Mouse (Mus musculus) brain, embryonic 14.5 days (tissue): ENCODE results near the gene Uba5. TPM values are rescaled to one million over a fixed set of nuclear protein-coding genes. Genes with fewer than 3 reads are reported as not detected.
A peak's percentile ranks its signal among the peaks of the same experiment; 100 is the strongest.

Experiments used
- DNase-seq: peaks from one replicate; pipeline ENCODE4 v3.0.0-alpha.2; 2011; ENCODE audit warnings: low read depth
- CTCF ChIP-seq: fragments of 200-500 bp; IDR thresholded peaks from 2 replicates; pipeline ENCODE4 v1.5.1; 2012; ENCODE audit warnings: inconsistent platforms, mild to moderate bottlenecking, moderate library complexity, borderline replicate concordance; ENCODE audit not compliant: insufficient read depth, insufficient read length; ENCODE audit errors: extremely low read depth
- POLR2A ChIP-seq: fragments of 200-500 bp; IDR thresholded peaks from 2 replicates; pipeline ENCODE4 v1.6.1; 2012; ENCODE audit warnings: mild to moderate bottlenecking, inconsistent platforms, borderline replicate concordance; ENCODE audit not compliant: poor library complexity, insufficient read depth, insufficient read length, severe bottlenecking; ENCODE audit errors: extremely low read depth
- polyA plus RNA-seq: library from polyadenylated mRNA; depleted of rRNA; stranded (reverse); fragments of >200 nt; gene quantifications from 2 replicates; pipeline ENCODE4 v1.2.3, GENCODE M21; 2012; rRNA removed

The Uba5 gene
- polyA plus RNA-seq, 1 experiment = 68.8 TPM

GRCm38 (mm10) chr9:104001921-104002859 is 60.7 kb downstream of the Uba5 start, which contains the start of gene Nphp3:
Gene Nphp3, plus strand, starts transcription at chr9:104002544.
- TF ChIP-seq POLR2A (peak; percentile 64), CTCF (peak; percentile 3; the same call in 1 of the 2 replicates)
- DNase-seq = peak; percentile 100

- TF ChIP-seq CTCF = no peak
- TF ChIP-seq POLR2A = no peak
- no peak for DNase-seq
Observed at GRCm38 (mm10) chr9:104000601-104001000, 62.3 kb downstream of the Uba5 start.

Other genes starting within 250 kb of the Uba5 start
- gene Nphp3, start 60.6 kb downstream of the Uba5 start, polyA plus RNA-seq = 10.2 and 11.3 TPM in 2 replicates
- gene Gm28305, start 22.5 kb downstream of the Uba5 start, polyA plus RNA-seq = not detected in 2 replicates
- 8.1 and 8.6 TPM in 2 replicates for gene Acad11, start 243 bp upstream of the Uba5 start, polyA plus RNA-seq
- gene Ackr4, start 63.8 kb upstream of the Uba5 start, polyA plus RNA-seq = 0.25 and 0.78 TPM in 2 replicates
- 86.3 and 96.1 TPM in 2 replicates for gene Dnajc13, start 199.8 kb upstream of the Uba5 start, polyA plus RNA-seq